15 mouse cellular contexts compared by ENCODE assay signal in the genomic region with DNA sequence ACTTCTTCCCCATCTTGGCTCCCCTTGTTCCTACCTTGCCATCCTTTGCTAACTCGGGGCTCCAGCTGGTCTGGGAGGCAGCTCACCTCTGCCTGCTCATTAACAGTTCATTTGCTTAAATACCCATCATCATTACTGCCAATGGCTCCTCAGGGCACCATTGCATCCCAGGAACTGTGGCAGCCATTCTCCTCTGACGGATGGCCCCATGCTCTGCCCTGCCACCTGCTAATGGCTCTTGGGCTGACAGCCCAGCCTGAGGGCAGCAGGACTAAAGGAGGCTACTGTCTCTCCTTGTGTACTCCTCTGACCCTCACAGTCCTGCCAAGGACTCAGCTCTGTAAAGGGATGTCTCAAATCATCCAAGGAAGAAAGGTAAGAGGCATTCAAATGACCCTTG.
"Had no signal": no experiment of that assay in that cellular context is flagged by ENCODE, and none has a peak within 500 bp of the region (broad histone marks: within the 10 kb centered on the region; RNA-seq: fewer than 3 reads in every experiment).

No protein-coding gene starts in this region.

- H3K9me3 ChIP-seq: kidney, embryonic 15.5 days; liver, embryonic 13.5 days had no signal

- H3K27me3 ChIP-seq: kidney, embryonic 15.5 days; liver, embryonic 13.5 days had no signal

- H3K4me2 ChIP-seq: kidney, embryonic 15.5 days; liver, embryonic 13.5 days; midbrain, embryonic 11.5 days had no signal

- DNase-seq: kidney, adult 8-10 months; kidney, postnatal 10 days; kidney, postnatal 36 days; layer of hippocampus, postnatal 36 days; liver, embryonic 13.5 days; lung, adult 2 months; lung, postnatal 14 days; lung, postnatal 4 days; midbrain, embryonic 14.5 days; thymus, adult 18-20 months; thymus, postnatal 36 days had no signal

- H3K4me3 ChIP-seq: kidney, embryonic 15.5 days; left cerebral cortex, adult 2 months; liver, embryonic 13.5 days; myocyte had no signal

- H3K27ac ChIP-seq: kidney, embryonic 15.5 days; left cerebral cortex, adult 2 months; liver, embryonic 13.5 days had no signal

- H3K36me3 ChIP-seq: kidney, embryonic 15.5 days; liver, embryonic 13.5 days had no signal

- H3K4me1 ChIP-seq: kidney, embryonic 15.5 days; liver, embryonic 13.5 days had no signal

- H3K9ac ChIP-seq: kidney, embryonic 15.5 days; liver, embryonic 13.5 days had no signal
